Mouse (Mus musculus) embryonic fibroblast, embryonic 13.5 days (primary cell): ENCODE results near the gene Pex12.

Experiments
- CTCF ChIP-seq: IDR thresholded peaks from 2 replicates; pipeline ENCODE4 v1.5.1; 2011; ENCODE audit warnings: mild to moderate bottlenecking, control low read depth, low read length, moderate library complexity, borderline replicate concordance; ENCODE audit not compliant: insufficient read depth
- POLR2A ChIP-seq: IDR thresholded peaks from 2 replicates; pipeline ENCODE4 v1.6.1; 2011; ENCODE audit warnings: low read depth, mild to moderate bottlenecking, control low read depth, low read length, moderate library complexity

GRCm38 (mm10) chr11:83301431-83301831 lies 955 bp downstream of the Pex12 start:
- TF ChIP-seq POLR2A, result no peak
- TF ChIP-seq CTCF, result no peak
